Mouse (Mus musculus): ENCODE results near the gene Lama5.
"Not testable (repeated sequence)": the region's sequence is repeated elsewhere in the genome, so short reads cannot be mapped to it uniquely, and the experiment has no call there.

Lama5 gene

GRCm38 (mm10) chr2:180196610-180197322 is 28.9 kb downstream of the Lama5 start:
- no peak for DNase-seq

- no peak for DNase-seq
These were observed 38.3 kb downstream of the Lama5 start for GRCm38 (mm10) chr2:180187362-180187761.

- no peak for DNase-seq
These were observed 40.0 kb downstream of the Lama5 start for GRCm38 (mm10) chr2:180185686-180186085.

- no peak for DNase-seq
These were observed 40.9 kb downstream of the Lama5 start for GRCm38 (mm10) chr2:180184752-180185109.

GRCm38 (mm10) chr2:180184011-180184751 is 41.5 kb downstream of the Lama5 start:
- DNase-seq, result no peak

GRCm38 (mm10) chr2:180181542-180181941 is 44.1 kb downstream of the Lama5 start:
- DNase-seq, result no peak

GRCm38 (mm10) chr2:180175725-180176124 is 49.9 kb downstream of the Lama5 start:
- DNase-seq, result no peak

GRCm38 (mm10) chr2:180174121-180174520 is 51.5 kb downstream of the Lama5 start:
- DNase-seq, result no peak

- not testable (repeated sequence) for DNase-seq
These were observed 51.9 kb downstream of the Lama5 start for GRCm38 (mm10) chr2:180173711-180174110.

GRCm38 (mm10) chr2:180173163-180173562 is 52.5 kb downstream of the Lama5 start:
- no peak for DNase-seq

GRCm38 (mm10) chr2:180172152-180172551 is 53.5 kb downstream of the Lama5 start:
- no peak for DNase-seq

GRCm38 (mm10) chr2:180171522-180172070 is 54.1 kb downstream of the Lama5 start:
- DNase-seq, result no peak

GRCm38 (mm10) chr2:180170806-180171521 is 54.7 kb downstream of the Lama5 start, which contains the start of gene Adrm1:
TSS of gene Adrm1 (plus strand) at chr2:180171485.
- peak; percentile 99 for DNase-seq

- no peak for DNase-seq
These were observed 55.4 kb downstream of the Lama5 start for GRCm38 (mm10) chr2:180170151-180170805.

- DNase-seq, result no peak
These were observed 58.8 kb downstream of the Lama5 start for GRCm38 (mm10) chr2:180166869-180167268.

- DNase-seq, result no peak
These were observed 59.8 kb downstream of the Lama5 start for GRCm38 (mm10) chr2:180165855-180166254.

GRCm38 (mm10) chr2:180158627-180159026 is 67.0 kb downstream of the Lama5 start:
- no peak for DNase-seq

GRCm38 (mm10) chr2:180154796-180155195 is 70.9 kb downstream of the Lama5 start:
- DNase-seq, result no peak

GRCm38 (mm10) chr2:180148551-180148950 is 77.1 kb downstream of the Lama5 start:
- DNase-seq, result no peak

- DNase-seq, result no peak
These were observed 78.3 kb downstream of the Lama5 start for GRCm38 (mm10) chr2:180147379-180147778.

GRCm38 (mm10) chr2:180146091-180146490 is 79.6 kb downstream of the Lama5 start:
- no peak for DNase-seq

- DNase-seq, result no peak
These were observed 90.2 kb downstream of the Lama5 start for GRCm38 (mm10) chr2:180135414-180135813.

- no peak for DNase-seq
These were observed 91.7 kb downstream of the Lama5 start for GRCm38 (mm10) chr2:180133911-180134310.

Measured in kidney, adult 18-20 months (tissue).